Mouse (Mus musculus): ENCODE measurements around the gene Glmn. TPM values are rescaled to one million over a fixed set of nuclear protein-coding genes. Genes with fewer than 3 reads are reported as not detected.
A peak's percentile ranks its signal among the peaks of the same experiment; 100 is the strongest.

Glmn gene
- 6.5 and 6.9 TPM in 2 replicates for polyA plus RNA-seq (2015; fragmentation: Nextera tagmentation; extraction: Ambion mirVana)

GRCm38 (mm10) chr5:107597301-107598077, at the start of gene Glmn, which contains the start of gene Rpap2:
Gene Glmn (minus strand): TSS chr5:107597888.
Gene Rpap2 (plus strand): TSS chr5:107597373.
- Histone ChIP-seq H3K4me2 (ENCODE audit: low read depth, low read length) (peak within 1 kb of the TSS; percentile 86), H3K4me1 (ENCODE audit: control insufficient read depth, low read depth, low read length) (peaks cover 6% of the 10 kb centered on the region; the same call in 1 of the 2 replicates), H3K4me3 (ENCODE audit: low read depth, low read length) (peak within 1 kb of the TSS; percentile 79), H3K36me3 (ENCODE audit: control insufficient read depth, insufficient read depth) (peaks cover 2% of the 10 kb centered on the region; the same call in 1 of the 2 replicates), H3K27ac (ENCODE audit: low read length) (peak within 1 kb of the TSS; percentile 63), H3K9ac (ENCODE audit: low read depth, low read length) (peak within 1 kb of the TSS; percentile 80), H3K27me3 (ENCODE audit: control insufficient read depth, insufficient read depth, low read depth, low read length) (no peaks in the 10 kb centered on the region), H3K9me3 (replicated peaks; ENCODE audit: control insufficient read depth, low read length) (no peaks in the 10 kb centered on the region)
- under 1% methylated on average over 50 of the region's 64 CpGs for WGBS (ENCODE audit: insufficient replicate concordance)
- ATAC-seq (ENCODE audit: low read depth): peak; percentile 94

GRCm38 (mm10) chr5:107645935-107646334, 48.2 kb upstream of the Glmn start:
- Histone ChIP-seq H3K9ac (ENCODE audit: low read depth, low read length) (no peak overlapping the region), H3K36me3 (ENCODE audit: control insufficient read depth, insufficient read depth) (no peaks in the 10 kb centered on the region), H3K4me1 (ENCODE audit: control insufficient read depth, low read depth, low read length) (peaks cover 5% of the 10 kb centered on the region), H3K27me3 (ENCODE audit: control insufficient read depth, insufficient read depth, low read depth, low read length) (no peaks in the 10 kb centered on the region), H3K4me3 (ENCODE audit: low read depth, low read length) (no peak overlapping the region), H3K9me3 (replicated peaks; ENCODE audit: control insufficient read depth, low read length) (no peaks in the 10 kb centered on the region), H3K27ac (ENCODE audit: low read length) (no peak overlapping the region), H3K4me2 (ENCODE audit: low read depth, low read length) (no peak overlapping the region)
- WGBS (ENCODE audit: insufficient replicate concordance): 55% methylated on average over 2 of the region's 2 CpGs
- no peak for ATAC-seq (ENCODE audit: low read depth)

- peak; percentile 72 for ATAC-seq (ENCODE audit: low read depth)
- Histone ChIP-seq H3K4me2 (ENCODE audit: low read depth, low read length) (no peak overlapping the region), H3K27ac (ENCODE audit: low read length) (no peak overlapping the region), H3K4me1 (ENCODE audit: control insufficient read depth, low read depth, low read length) (peaks cover 5% of the 10 kb centered on the region), H3K9me3 (replicated peaks; ENCODE audit: control insufficient read depth, low read length) (no peaks in the 10 kb centered on the region), H3K4me3 (ENCODE audit: low read depth, low read length) (no peak overlapping the region), H3K27me3 (ENCODE audit: control insufficient read depth, insufficient read depth, low read depth, low read length) (no peaks in the 10 kb centered on the region), H3K9ac (ENCODE audit: low read depth, low read length) (no peak overlapping the region), H3K36me3 (ENCODE audit: control insufficient read depth, insufficient read depth) (no peaks in the 10 kb centered on the region)
- 29% methylated on average over 2 of the region's 2 CpGs for WGBS (ENCODE audit: insufficient replicate concordance)
These were observed 46.9 kb upstream of the Glmn start for GRCm38 (mm10) chr5:107644595-107644994.

- ATAC-seq (ENCODE audit: low read depth): no peak
- Histone ChIP-seq H3K36me3 (ENCODE audit: control insufficient read depth, insufficient read depth) (no peaks in the 10 kb centered on the region), H3K4me3 (ENCODE audit: low read depth, low read length) (no peak overlapping the region), H3K27me3 (ENCODE audit: control insufficient read depth, insufficient read depth, low read depth, low read length) (no peaks in the 10 kb centered on the region), H3K4me2 (ENCODE audit: low read depth, low read length) (no peak overlapping the region), H3K9me3 (replicated peaks; ENCODE audit: control insufficient read depth, low read length) (no peaks in the 10 kb centered on the region), H3K9ac (ENCODE audit: low read depth, low read length) (no peak overlapping the region), H3K4me1 (ENCODE audit: control insufficient read depth, low read depth, low read length) (no peaks in the 10 kb centered on the region), H3K27ac (ENCODE audit: low read length) (no peak overlapping the region)
- 80% methylated on average over 8 of the region's 8 CpGs for WGBS (ENCODE audit: insufficient replicate concordance)
These were observed 40.7 kb upstream of the Glmn start for GRCm38 (mm10) chr5:107638366-107638765.

GRCm38 (mm10) chr5:107637106-107637505, 39.4 kb upstream of the Glmn start:
- H3K27me3 ChIP-seq (ENCODE audit: control insufficient read depth, insufficient read depth, low read depth, low read length): no peaks in the 10 kb centered on the region
- no peak overlapping the region for H3K4me2 ChIP-seq (ENCODE audit: low read depth, low read length)
- ATAC-seq (ENCODE audit: low read depth): no peak
- H3K4me1 ChIP-seq (ENCODE audit: control insufficient read depth, low read depth, low read length): no peaks in the 10 kb centered on the region
- H3K9ac ChIP-seq (ENCODE audit: low read depth, low read length): no peak overlapping the region
- H3K27ac ChIP-seq (ENCODE audit: low read length): no peak overlapping the region
- WGBS (ENCODE audit: insufficient replicate concordance): 69% methylated on average over 1 of the region's 1 CpGs
- H3K36me3 ChIP-seq (ENCODE audit: control insufficient read depth, insufficient read depth): no peaks in the 10 kb centered on the region
- no peaks in the 10 kb centered on the region for H3K9me3 ChIP-seq (replicated peaks; ENCODE audit: control insufficient read depth, low read length)
- no peak overlapping the region for H3K4me3 ChIP-seq (ENCODE audit: low read depth, low read length)

GRCm38 (mm10) chr5:107633651-107634050, 36.0 kb upstream of the Glmn start:
- Histone ChIP-seq H3K27me3 (ENCODE audit: control insufficient read depth, insufficient read depth, low read depth, low read length) (no peaks in the 10 kb centered on the region), H3K36me3 (ENCODE audit: control insufficient read depth, insufficient read depth) (no peaks in the 10 kb centered on the region), H3K27ac (ENCODE audit: low read length) (no peak overlapping the region), H3K4me1 (ENCODE audit: control insufficient read depth, low read depth, low read length) (no peaks in the 10 kb centered on the region), H3K9me3 (replicated peaks; ENCODE audit: control insufficient read depth, low read length) (no peaks in the 10 kb centered on the region), H3K9ac (ENCODE audit: low read depth, low read length) (no peak overlapping the region), H3K4me2 (ENCODE audit: low read depth, low read length) (no peak overlapping the region), H3K4me3 (ENCODE audit: low read depth, low read length) (no peak overlapping the region)
- ATAC-seq (ENCODE audit: low read depth): no peak
- 78% methylated on average over 4 of the region's 4 CpGs for WGBS (ENCODE audit: insufficient replicate concordance)

GRCm38 (mm10) chr5:107621327-107621726, 23.6 kb upstream of the Glmn start:
- H3K27me3 ChIP-seq (ENCODE audit: control insufficient read depth, insufficient read depth, low read depth, low read length): no peaks in the 10 kb centered on the region
- 34% methylated on average over 3 of the region's 3 CpGs for WGBS (ENCODE audit: insufficient replicate concordance)
- no peaks in the 10 kb centered on the region for H3K36me3 ChIP-seq (ENCODE audit: control insufficient read depth, insufficient read depth)
- H3K4me3 ChIP-seq (ENCODE audit: low read depth, low read length): no peak overlapping the region
- H3K4me2 ChIP-seq (ENCODE audit: low read depth, low read length): no peak overlapping the region
- peak; percentile 62 for ATAC-seq (ENCODE audit: low read depth)
- H3K27ac ChIP-seq (ENCODE audit: low read length): no peak overlapping the region
- H3K9me3 ChIP-seq (replicated peaks; ENCODE audit: control insufficient read depth, low read length): no peaks in the 10 kb centered on the region
- H3K4me1 ChIP-seq (ENCODE audit: control insufficient read depth, low read depth, low read length): no peaks in the 10 kb centered on the region
- no peak overlapping the region for H3K9ac ChIP-seq (ENCODE audit: low read depth, low read length)

GRCm38 (mm10) chr5:107617986-107618385, 20.3 kb upstream of the Glmn start:
- no peak overlapping the region for H3K27ac ChIP-seq (ENCODE audit: low read length)
- no peak overlapping the region for H3K4me2 ChIP-seq (ENCODE audit: low read depth, low read length)
- H3K4me3 ChIP-seq (ENCODE audit: low read depth, low read length): no peak overlapping the region
- no peaks in the 10 kb centered on the region for H3K9me3 ChIP-seq (replicated peaks; ENCODE audit: control insufficient read depth, low read length)
- no peak for ATAC-seq (ENCODE audit: low read depth)
- no peaks in the 10 kb centered on the region for H3K27me3 ChIP-seq (ENCODE audit: control insufficient read depth, insufficient read depth, low read depth, low read length)
- 70% methylated on average over 6 of the region's 6 CpGs for WGBS (ENCODE audit: insufficient replicate concordance)
- no peak overlapping the region for H3K9ac ChIP-seq (ENCODE audit: low read depth, low read length)
- H3K4me1 ChIP-seq (ENCODE audit: control insufficient read depth, low read depth, low read length): no peaks in the 10 kb centered on the region
- H3K36me3 ChIP-seq (ENCODE audit: control insufficient read depth, insufficient read depth): no peaks in the 10 kb centered on the region

GRCm38 (mm10) chr5:107611224-107611623, 13.5 kb upstream of the Glmn start:
- H3K27me3 ChIP-seq (ENCODE audit: control insufficient read depth, insufficient read depth, low read depth, low read length): no peaks in the 10 kb centered on the region
- ATAC-seq (ENCODE audit: low read depth): no peak; the same call in 1 of the 2 replicates
- H3K36me3 ChIP-seq (ENCODE audit: control insufficient read depth, insufficient read depth): no peaks in the 10 kb centered on the region
- H3K4me1 ChIP-seq (ENCODE audit: control insufficient read depth, low read depth, low read length): no peaks in the 10 kb centered on the region
- 4% methylated on average over 2 of the region's 2 CpGs for WGBS (ENCODE audit: insufficient replicate concordance)
- H3K9ac ChIP-seq (ENCODE audit: low read depth, low read length): no peak overlapping the region
- H3K9me3 ChIP-seq (replicated peaks; ENCODE audit: control insufficient read depth, low read length): no peaks in the 10 kb centered on the region
- H3K4me2 ChIP-seq (ENCODE audit: low read depth, low read length): no peak overlapping the region
- no peak overlapping the region for H3K27ac ChIP-seq (ENCODE audit: low read length)
- no peak overlapping the region for H3K4me3 ChIP-seq (ENCODE audit: low read depth, low read length)
